Mouse (Mus musculus) embryo, embryonic 9.5 days (tissue): ENCODE measurements around the gene Nostrin.

Experiments
- DNase-seq: peaks from one replicate; pipeline ENCODE4 v3.0.0-alpha.2; 2017; ENCODE audit errors: extremely low spot score

Gene Nostrin

GRCm38 (mm10) chr2:69205185-69205584 lies 69.6 kb downstream of the Nostrin start:
- no peak for DNase-seq

- DNase-seq, result peak; percentile 90
Observed at GRCm38 (mm10) chr2:69205791-69206351, 70.3 kb downstream of the Nostrin start, which contains the start of gene Spc25. Spc25 (minus strand) TSS chr2:69206194.

- DNase-seq, result no peak
Observed at GRCm38 (mm10) chr2:69206523-69206922, 70.9 kb downstream of the Nostrin start.

GRCm38 (mm10) chr2:69209684-69210083 lies 74.1 kb downstream of the Nostrin start:
- no peak for DNase-seq

- no peak for DNase-seq
Observed at GRCm38 (mm10) chr2:69210773-69211172, 75.2 kb downstream of the Nostrin start, which contains the start of gene G6pc2. G6pc2 (plus strand) TSS chr2:69211073.

GRCm38 (mm10) chr2:69212652-69213051 lies 77.1 kb downstream of the Nostrin start:
- DNase-seq, result no peak

GRCm38 (mm10) chr2:69215242-69215641 lies 79.6 kb downstream of the Nostrin start:
- DNase-seq, result no peak

- DNase-seq, result no peak
Observed at GRCm38 (mm10) chr2:69221868-69222416, 86.3 kb downstream of the Nostrin start.

GRCm38 (mm10) chr2:69222815-69223214 lies 87.2 kb downstream of the Nostrin start:
- DNase-seq, result no peak

- DNase-seq, result no peak
Observed at GRCm38 (mm10) chr2:69224724-69225123, 89.1 kb downstream of the Nostrin start.

- DNase-seq, result no peak
Observed at GRCm38 (mm10) chr2:69226876-69227275, 91.3 kb downstream of the Nostrin start.

GRCm38 (mm10) chr2:69228635-69229034 lies 93.0 kb downstream of the Nostrin start:
- DNase-seq, result no peak

GRCm38 (mm10) chr2:69230137-69230536 lies 94.5 kb downstream of the Nostrin start:
- DNase-seq, result no peak

- no peak for DNase-seq
Observed at GRCm38 (mm10) chr2:69232101-69232500, 96.5 kb downstream of the Nostrin start.

GRCm38 (mm10) chr2:69234976-69235678 lies 99.5 kb downstream of the Nostrin start:
- DNase-seq, result no peak
